Mouse (Mus musculus) layer of hippocampus, adult 8-10 months (tissue): ENCODE data around the gene Elp4. TPM values are rescaled to one million over a fixed set of nuclear protein-coding genes. Genes with fewer than 3 reads are reported as not detected.

Experiments used
- DNase-seq, 2 experiments: peaks; one replicate each; pipeline ENCODE4 v3.0.0; 2022; ENCODE audit warnings: low spot score in 2 of 2
- total RNA-seq, 4 experiments: library from RNA; stranded (reverse); gene quantifications; 2 replicates each; pipeline ENCODE4 v1.2.4; 2022

Elp4 gene
- total RNA-seq, 4 experiments from 2014 or later = 16.9 to 28.2 (median 20.9) TPM

DNA sequence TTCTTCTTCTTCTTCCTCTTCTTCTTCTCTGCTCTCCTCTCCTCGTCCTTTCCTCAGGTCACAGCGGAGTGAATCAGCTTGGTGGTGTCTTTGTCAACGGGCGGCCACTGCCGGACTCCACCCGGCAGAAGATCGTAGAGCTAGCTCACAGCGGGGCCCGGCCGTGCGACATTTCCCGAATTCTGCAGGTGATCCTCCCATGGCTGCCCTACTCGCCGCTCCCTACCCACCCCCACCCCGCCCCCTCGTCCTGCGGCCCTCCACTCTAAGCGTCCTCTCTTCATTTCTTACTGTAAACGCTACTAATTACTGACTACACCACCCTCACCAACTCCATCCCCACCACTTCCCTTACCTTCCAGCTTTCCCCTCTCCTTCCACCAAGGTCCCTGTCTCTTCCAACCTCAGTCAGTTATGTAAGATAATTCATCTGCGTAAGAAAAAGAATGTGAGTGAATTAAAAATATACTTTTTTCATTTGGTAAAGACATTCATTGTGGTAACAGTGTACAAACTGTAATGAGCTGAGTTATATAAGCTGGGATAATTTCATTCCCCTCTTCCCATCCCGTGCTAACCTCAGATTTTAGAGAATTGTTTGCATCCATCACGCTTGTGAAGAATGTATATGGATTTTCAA, 220.5 kb downstream of the Elp4 start:
- DNase-seq = no peak

DNA sequence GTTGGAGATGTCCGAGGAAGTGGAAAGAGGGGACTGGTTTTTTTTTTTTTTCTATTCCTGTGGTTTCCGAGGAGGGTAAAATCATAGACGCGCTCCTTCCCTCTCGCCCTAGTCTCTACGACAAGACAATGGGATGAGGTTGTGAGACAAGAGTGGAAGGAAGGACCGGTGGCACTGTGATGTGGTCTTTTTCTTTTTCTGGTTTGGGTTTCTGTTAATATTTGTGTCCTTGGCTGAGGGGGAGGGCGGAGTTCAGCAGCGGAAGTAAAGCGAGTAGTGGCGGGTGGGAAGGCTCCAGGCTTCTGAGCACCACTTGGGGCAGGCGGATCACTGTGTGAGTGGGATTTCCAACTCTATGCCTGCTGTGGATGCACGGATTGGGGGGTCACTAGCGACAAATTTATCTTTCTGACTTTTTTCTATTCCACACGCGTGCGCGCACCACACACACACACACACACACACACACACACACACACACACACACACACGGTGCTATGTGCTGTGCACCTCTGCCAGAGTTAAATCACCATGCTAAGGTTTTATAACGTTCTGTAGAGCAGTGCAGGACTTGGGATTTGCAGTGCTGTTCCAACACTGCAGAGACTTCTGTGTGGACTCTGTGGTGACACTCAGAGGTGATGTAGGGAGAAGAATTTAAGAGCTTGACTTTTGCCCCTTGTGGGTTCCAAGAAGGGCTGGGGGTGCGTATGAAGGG, 221.6 kb downstream of the Elp4 start:
- DNase-seq = no peak

DNA sequence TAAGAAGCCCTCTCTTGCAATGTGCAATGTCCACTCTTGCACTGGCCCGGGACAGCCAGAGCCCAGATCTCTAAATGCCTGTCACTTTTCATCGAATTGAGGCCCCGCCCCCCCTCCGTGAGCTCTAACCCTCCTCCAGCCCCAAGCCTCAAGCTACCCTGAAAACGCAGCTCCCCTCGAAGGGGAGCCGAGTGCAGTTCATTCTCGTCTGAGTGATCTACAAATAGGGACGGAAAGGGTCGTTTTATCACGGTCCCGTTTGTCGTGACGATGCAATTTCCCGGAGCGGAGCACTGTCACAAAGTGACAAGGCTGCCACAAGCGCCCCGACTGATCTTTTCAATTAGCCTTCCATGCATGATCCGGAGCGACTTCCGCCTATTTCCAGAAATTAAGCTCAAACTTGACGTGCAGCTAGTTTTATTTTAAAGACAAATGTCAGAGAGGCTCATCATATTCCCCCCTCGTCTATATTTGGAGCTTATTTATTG, 222.3 kb downstream of the Elp4 start:
- no peak for DNase-seq

DNA sequence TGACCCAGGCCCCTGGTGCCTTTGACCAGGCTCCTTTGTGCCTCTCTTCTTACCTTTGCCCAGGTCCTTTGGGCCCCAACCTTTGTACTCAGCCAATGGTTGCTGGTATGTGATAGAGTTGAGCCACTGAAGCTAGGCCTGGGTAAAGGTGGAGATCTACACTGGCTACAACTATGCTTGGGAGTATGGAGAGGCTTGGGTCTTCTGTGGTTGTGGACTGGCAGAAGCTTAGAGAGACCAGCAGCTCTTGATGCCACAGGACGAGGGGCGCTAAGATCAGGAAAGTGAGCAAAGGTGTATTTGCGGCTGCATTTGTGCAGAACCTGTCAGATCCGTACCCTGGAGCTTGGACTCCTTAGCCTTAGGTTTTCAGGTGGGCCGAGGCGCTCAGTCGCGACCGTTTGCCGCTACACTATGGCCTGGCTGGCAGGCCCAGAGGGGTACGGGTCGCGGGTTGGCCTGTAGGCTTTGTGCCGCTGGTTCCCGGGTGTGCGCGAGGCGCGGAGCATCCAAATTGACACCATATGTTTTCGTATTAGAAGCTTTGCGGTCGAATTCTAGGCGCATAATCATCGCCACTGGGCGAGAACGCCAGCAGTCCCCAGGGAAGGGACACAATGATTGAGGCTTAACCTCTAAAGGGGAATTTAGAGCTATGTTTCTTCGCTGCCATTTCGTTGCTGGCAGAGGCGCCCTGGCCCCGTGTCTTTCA, 223.2 kb downstream of the Elp4 start:
- DNase-seq = no peak

DNA sequence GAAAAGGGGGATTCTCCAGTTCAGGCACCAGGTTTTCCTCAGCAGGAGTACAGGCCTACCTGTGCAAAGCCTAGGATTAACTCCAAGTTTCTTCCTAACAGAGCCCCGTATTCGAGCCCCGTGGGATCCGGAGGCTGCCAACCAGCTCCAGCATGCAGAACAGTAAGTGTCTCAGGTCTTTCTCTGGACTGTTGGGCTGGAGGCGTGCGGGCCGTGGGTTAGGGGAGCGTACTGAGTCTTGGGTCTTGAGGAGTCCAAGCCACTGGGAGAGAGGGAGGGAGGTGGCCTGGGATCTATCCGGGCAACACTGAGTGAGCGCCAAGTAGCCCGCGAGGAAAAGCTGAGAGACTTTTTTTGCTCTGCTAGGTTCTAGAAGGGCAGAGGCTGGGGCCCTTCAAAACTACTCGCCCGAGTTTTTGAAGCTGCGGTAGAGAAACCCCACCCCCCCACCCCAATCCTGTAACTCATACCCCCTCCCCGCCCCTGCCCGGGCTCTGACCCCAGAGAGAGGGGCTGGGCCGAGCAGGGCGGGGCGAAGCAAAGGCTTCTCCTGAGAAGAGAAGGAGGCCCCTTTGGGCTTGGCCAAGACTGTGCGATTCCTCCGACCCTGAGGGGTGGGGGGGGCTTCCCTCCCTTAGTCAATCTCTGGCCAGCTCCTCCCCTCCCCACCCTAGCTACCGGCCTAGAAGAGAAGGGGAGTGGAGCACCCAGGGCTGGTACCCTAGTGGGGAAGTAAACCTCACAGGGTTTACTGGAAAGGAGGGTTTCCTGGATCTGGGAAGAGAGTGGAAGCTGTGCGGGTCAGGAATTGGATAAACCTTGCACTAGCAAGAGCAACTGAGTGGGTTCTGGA, 224.0 kb downstream of the Elp4 start:
- DNase-seq = no peak

DNA sequence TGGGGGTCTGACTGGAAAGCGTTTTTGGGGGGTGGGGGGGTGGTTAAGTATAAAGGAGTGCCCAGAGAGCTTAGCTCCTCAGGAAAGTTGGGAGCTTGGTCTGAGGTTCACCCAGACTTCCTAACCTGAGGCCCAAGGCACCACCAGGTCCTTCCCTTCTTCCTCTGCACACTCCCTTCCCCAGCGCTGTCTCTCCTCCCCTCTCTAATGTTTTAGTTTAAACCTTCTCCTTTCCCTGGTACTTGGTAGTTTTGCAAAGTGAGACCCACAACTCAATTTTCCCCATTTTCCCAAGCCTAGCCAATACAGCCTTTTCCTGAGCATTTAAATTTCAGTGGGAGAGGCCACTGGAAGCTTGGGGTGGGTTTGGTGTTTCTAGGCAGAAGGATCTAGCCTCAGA, 225.0 kb downstream of the Elp4 start:
- no peak for DNase-seq

DNA sequence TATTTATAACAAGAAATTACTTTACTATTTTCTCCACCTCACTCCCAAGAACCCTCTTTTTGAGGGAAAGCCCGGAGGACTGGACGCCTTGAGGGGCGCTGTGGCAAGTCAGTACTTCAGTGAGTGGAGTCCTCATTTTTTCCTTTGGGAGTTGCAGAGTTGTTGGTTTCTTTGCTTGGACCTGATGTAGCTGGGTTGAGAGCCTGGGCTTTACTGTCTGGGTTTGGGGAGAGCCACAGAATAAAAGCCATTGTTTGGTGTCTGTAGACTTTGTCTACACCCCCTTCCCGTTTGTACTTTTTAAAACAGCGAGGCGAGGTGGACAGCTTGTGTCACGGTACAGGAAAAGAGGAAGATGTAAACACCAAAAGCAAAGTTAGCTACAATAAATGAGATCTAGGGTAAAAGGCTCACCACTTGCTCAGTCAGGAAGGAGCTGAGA, 225.5 kb downstream of the Elp4 start:
- no peak for DNase-seq

DNA sequence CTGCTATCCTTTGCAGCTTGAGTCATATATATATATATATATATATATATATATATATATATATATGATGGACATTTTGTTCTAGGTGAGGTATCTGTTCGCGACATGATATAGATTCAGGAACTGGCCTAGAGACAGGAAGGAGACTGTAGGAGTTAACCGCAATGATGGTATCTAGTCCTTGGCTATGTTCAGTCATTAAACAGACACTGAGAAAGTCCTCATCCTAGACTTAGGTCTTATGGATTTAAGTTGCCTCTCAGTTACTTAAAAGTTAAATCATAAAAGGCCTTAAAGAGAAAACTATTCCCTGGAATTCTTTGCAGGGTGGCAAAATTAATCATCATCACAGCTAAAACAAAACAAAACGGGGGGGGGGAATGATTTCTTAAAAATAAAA, 226.1 kb downstream of the Elp4 start:
- no peak for DNase-seq

DNA sequence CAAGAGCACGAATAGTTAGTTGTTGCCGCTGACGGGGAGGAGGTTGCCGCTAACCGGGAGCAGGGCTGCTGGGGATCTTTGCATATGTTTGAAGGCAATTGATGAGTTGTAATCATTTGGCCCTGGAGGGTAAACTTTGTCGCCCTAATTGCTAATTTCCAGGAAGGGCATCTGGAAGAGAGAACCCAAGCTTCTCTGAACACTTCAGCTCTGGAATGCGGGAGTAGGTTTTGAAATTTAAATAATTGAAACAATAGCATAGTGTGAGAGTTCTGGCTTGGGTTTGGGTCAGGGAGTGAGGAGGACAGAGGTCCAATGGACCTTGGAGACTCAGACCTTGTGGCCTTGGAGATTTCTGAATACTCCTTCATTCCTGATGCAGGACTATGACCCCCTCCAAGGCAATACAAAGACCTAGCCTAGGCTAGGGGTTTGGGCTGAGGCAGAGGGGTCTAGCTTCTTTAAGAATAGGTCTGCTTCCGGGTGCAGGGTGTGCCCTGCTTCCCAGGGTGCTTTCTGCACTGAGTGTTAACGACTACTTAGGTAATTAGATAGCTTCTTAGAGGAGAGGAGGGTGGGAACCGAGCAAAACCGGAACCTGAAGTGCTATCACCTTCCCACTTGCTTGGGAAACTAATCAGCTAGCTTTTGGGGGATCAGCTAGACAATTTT, 226.8 kb downstream of the Elp4 start:
- no peak for DNase-seq

DNA sequence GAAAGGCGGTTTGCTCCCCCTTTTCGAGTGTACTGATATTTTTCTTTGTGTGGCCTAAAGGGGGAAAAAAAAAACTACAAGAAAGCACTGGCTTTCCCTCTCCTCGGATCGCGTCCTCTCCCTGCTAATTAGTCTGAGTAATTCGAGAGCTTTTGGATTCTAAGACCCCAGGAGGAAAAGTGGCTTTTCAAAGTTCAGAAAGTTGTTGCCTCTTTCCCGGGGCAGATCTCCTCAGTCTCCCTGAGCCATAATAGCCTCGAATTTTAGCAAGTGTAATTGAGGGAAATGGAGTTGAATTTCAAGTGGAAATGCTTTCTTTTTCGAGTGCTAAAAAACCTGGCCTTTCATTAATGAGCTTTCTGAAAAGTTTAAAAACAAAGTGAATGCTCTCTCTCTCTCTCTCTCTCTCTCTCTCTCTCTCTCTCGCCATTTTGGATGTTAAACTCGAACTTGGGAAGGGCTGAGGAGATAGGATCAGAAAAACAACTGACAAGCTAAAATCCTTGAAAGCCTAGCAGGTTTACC, 227.4 kb downstream of the Elp4 start:
- no peak for DNase-seq

DNA sequence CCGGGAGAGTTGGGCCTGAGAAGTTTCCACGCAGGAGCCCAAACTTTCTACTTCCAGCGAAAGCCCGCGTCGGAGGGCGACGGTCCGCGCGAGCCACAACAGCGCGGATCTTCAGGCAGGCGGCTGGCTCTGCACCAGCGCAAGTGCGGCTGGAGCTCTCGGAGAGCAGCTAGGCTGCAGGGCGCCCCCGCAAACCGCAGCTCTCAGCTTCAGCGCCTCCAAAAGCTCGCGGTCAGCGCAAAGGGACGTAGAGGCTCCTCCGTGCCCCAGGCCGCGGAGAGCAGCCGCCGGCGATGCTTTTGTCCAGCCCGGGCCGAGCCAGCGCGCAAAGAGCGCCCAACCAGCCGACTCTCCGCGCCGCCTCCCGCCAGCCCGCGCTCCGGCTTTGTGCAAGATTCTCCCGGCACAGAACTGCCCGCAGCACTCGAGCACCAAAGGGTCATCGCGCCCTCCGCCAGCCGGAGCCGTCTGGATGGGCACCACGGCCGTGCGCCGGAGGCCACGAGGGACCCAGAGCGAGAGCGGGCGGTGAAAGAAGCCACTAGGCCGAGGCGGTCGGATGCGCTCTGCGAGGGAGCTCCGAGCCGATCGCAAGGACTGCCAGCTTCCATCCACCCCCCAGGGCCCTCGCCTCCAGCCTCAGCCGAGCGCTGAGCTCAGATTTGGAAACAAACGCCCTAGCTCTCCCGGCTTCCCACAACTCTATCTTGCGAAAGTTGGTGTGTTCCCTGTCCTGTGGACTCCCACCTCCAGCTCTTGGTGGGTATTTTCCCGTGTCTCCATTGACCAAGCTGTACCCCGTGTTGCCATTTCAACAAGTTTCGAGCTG, 228.1 kb downstream of the Elp4 start:
- no peak for DNase-seq

DNA sequence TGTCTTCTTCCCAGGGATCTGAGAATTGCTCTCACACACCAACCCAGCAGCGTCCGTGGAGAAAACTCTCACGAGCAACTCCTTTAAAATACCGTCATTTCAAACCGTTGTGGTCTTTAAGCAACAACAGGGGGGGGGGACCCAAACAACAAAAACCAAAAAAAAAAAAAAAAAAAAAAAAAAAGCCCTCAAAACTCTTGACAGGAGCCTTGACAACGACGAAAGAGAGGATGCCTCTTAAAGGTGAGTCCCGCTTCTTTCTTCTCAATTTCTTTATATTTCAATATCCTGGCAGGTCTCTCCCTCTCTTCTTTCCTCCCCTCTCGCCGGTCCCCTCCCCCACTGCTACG, 228.7 kb downstream of the Elp4 start:
- DNase-seq = no peak

DNA sequence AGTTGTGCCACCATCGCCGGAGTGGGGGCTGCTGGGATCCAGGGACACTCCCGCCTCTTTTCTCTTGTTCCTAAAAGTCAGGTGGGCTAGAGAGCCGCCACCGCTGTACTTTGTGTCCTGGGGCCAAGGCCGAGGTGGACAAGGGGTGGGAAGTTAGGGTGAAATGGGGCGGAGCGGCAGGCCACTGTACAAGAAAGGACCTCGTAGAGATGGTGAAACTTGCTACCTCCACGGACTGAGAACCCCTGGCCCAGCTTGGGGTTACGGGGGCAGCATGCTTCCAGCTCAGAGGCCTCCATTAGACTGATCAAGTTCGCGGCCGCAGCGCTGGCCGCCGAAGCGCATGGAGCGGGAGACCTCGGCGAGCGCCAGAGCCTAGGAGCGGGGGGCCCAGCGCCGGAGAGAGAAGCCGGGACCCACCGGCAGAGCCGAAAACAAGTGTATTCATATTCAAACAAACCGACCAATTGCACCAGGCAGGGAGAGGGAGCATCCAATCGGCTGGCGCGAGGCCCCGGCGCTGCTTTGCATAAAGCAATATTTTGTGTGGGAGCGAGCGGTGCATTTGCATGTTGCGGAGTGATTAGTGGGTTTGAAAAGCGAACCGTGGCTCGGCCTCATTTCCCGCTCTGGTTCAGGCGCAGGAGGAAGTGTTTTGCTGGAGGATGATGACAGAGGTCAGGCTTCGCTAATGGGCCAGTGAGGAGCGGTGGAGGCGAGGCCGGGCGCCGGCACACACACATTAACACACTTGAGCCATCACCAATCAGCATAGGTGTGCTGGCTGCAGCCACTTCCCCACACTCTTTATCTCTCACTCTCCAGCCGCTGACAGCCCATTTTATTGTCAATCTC, 229.3 kb downstream of the Elp4 start:
- peak; percentile 81 to 87 for DNase-seq

DNA sequence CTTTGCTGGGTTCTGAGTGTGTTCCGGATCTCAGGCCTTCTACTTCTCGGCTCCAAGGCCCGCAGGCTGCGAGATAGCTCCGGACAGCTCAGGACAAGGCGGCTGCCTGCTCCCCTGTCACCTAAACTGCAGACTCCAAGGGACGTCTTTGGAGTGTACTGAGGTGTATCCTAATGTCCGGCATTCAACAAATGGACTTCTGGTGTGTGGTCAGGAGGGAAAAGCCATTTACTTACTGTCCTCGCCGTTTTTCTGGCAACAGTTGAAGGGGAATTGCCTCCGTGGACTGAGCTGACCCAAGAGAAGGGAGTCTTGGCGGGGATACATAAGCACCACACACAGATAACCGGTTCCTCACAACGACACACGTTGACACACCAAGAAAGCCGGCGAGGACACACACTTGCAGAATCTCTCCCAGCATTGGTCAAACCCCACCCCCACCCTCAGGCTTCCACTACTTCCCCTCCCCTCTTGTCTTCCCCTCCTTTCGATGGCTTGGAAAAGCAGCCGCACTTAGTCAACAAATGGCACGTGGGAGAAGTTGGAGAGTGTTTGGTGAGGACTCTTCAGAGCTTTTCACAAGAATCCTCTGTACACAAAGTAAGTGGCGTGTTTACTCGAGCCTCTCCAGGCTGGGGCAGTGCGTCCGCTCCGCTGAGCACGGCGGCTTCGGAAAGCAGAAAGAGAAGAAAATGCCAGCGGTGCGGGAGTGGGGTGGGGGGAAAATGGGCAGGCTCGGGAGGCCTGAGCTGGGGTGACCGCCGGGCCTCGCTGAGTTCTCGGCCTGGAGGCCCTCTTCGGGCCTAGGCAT, 230.1 kb downstream of the Elp4 start:
- no peak for DNase-seq

DNA sequence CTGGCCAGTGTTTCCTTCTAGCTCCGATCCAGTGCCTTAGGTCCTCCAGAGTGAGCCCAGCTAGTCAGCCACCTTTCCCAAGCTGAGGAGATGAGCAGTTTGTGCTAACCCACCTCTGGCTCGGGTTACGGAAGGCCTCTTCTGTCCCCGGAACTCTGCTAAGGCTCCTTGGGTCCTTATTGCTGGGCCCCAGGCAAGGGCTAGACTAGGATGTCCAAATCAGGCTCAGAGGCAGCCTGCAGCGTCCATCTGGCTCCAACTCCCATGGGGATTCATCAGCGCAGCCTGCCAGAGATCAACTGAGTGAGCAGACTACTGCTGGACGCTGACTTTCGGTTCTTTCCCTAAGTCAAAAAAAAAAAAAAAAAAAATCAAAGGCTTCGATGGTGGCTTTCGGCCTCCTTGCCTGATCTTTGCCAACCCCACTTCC, 230.7 kb downstream of the Elp4 start:
- no peak for DNase-seq

DNA sequence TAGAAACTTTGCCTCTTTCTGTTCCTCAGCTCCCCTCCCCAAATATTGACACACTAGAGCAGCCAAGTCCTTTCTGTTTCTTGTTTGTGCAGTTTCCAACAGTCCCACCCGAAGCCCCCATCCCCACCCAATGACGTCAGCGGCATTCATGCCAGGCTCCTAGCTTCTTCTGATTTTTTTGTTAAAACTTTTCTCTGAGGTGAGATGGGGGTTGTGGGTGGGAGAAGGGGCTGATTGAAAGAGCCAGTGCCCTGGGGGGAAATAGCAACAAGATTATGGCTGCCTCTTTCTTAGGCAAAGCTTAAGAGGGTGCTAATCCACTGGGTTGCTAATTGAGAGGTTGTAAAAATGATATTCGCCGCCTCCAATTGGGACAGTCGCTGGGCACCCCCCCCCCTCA, 231.3 kb downstream of the Elp4 start:
- no peak for DNase-seq

DNA sequence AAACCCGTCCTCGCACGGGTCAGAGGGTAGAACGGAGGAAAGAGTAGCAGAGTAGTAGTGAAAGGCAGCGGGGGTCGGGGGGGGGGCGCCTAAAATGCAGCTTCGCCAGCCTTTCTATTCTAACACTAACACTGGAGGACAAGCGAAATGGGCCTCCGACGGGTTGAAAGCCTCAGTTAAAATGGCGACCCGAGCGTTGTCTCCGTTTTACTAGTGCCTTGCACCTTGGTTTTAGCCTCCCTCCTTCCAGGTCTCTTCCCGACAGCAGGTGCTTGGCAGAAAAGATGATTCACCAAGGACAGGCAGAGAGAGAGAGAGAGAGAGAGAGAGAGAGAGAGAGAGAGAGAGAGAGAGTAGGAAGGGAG, 231.8 kb downstream of the Elp4 start:
- no peak for DNase-seq
